Mouse (Mus musculus) heart, embryonic 12.5 days (tissue): Measurements from ENCODE around the gene Slc7a11. TPM values are rescaled to one million over a fixed set of nuclear protein-coding genes. Genes with fewer than 3 reads are reported as not detected.

Experiments used
- ATAC-seq: fragments of 200-750 bp; cut with Nextera tagmentation; 2 replicates; pipeline ENCODE4 v1.8.0; 2017; ENCODE audit warnings: moderate TSS enrichment, moderate library complexity; ENCODE audit not compliant: insufficient number of reproducible peaks, low FRiP score
- H3K27ac ChIP-seq: fragments of 300-500 bp; sonication (generic); 2 replicates; pipeline ENCODE4 v1.5.1; 2016; ENCODE audit warnings: mild to moderate bottlenecking, moderate library complexity; ENCODE audit not compliant: poor library complexity, severe bottlenecking
- H3K27me3 ChIP-seq: fragments of 300-500 bp; sonication (generic); replicated peaks from 2 replicates; pipeline ENCODE4 v1.6.1; 2016; ENCODE audit warnings: mild to moderate bottlenecking, moderate library complexity
- H3K36me3 ChIP-seq: fragments of 300-500 bp; sonication (generic); 2 replicates; pipeline ENCODE4 v1.6.1; 2016; ENCODE audit warnings: mild to moderate bottlenecking, moderate library complexity
- H3K4me1 ChIP-seq: fragments of 300-500 bp; sonication (generic); replicated peaks from 2 replicates; pipeline ENCODE4 v1.6.1; 2016; ENCODE audit warnings: mild to moderate bottlenecking
- H3K4me2 ChIP-seq: fragments of 300-500 bp; sonication (generic); 2 replicates; pipeline ENCODE4 v1.6.1; 2016; ENCODE audit warnings: mild to moderate bottlenecking, moderate library complexity
- H3K4me3 ChIP-seq: fragments of 300-500 bp; sonication (generic); 2 replicates; pipeline ENCODE4 v1.5.1; 2016; ENCODE audit warnings: mild to moderate bottlenecking
- H3K9ac ChIP-seq: fragments of 300-500 bp; sonication (generic); 2 replicates; pipeline ENCODE4 v1.6.1; 2016; ENCODE audit warnings: mild to moderate bottlenecking, moderate library complexity
- H3K9me3 ChIP-seq: fragments of 300-500 bp; sonication (generic); replicated peaks from 2 replicates; pipeline ENCODE4 v1.6.1; 2016; ENCODE audit warnings: mild to moderate bottlenecking, moderate library complexity
- WGBS: fragments of 180-500 bp; shearing (Covaris S2); methylation state at CpG from one replicate; pipeline ENCODE4 v1.1.7; 2016; 5-methylcytosine and 5-hydroxymethylcytosine counted together
- polyA plus RNA-seq: library from polyadenylated mRNA; unstranded; fragments of >200 nt; fragmentation: Nextera tagmentation; extraction: Ambion mirVana; gene quantifications from 2 replicates; pipeline ENCODE4 v1.2.1, GENCODE M21; 2016

Slc7a11 gene
- polyA plus RNA-seq, 1 experiment from 2014 or later, result 0.19 TPM

DNA sequence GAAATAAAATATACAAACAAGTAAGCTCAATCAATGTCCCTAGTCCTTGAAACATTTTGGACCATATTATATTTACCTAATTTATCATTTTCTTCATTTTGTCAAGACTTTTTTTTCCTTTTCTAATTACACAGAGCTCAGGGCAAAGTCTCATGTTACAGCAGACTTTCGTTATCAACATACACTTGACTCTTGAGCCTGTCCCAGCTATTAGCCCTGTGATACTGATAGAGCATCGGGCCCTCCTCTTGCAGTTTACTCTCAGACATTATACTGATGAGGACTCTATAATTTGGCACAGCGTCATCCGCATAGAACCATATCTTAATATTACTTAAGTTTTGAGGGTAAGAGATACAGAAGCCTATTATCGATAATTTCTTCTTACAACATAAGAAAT, 311.2 kb downstream of the Slc7a11 start:
- whole genome bisulfite sequencing, result 59% methylated on average over 5 of the region's 5 CpGs

DNA sequence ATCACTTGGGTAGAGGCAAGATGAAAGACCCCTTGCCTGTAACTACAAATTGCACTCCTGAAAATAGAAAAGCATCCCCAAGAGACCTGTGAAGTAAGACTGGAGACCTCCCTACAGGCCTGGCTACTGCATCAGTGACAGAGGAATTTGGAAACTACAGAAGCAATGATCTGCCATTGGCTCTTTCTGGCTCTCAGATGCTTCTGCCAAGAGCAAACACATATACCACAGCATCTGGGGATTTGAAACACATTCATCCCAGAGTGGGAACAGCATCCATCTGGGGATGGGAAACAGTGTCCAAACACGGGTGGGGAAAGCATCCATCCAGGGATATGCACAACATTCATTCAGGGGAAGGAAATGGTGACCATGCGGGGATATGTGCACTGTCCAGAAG, 313.1 kb downstream of the Slc7a11 start:
- no peaks in the 10 kb centered on the region for H3K4me1 ChIP-seq
- no peak for ATAC-seq
- WGBS, result 76% methylated on average over 2 of the region's 2 CpGs
- H3K4me3 ChIP-seq, result no peak overlapping the region
- no peaks in the 10 kb centered on the region for H3K9me3 ChIP-seq
- no peak overlapping the region for H3K4me2 ChIP-seq
- no peak overlapping the region for H3K27ac ChIP-seq
- H3K9ac ChIP-seq, result no peak overlapping the region
- no peaks in the 10 kb centered on the region for H3K27me3 ChIP-seq
- no peaks in the 10 kb centered on the region for H3K36me3 ChIP-seq

More for the DNA sequence above, 311.2 kb downstream of the Slc7a11 start:
- Histone ChIP-seq H3K4me2 (no peak overlapping the region), H3K4me3 (no peak overlapping the region), H3K27ac (no peak overlapping the region), H3K27me3 (no peaks in the 10 kb centered on the region), H3K36me3 (no peaks in the 10 kb centered on the region), H3K4me1 (no peaks in the 10 kb centered on the region), H3K9me3 (no peaks in the 10 kb centered on the region), H3K9ac (no peak overlapping the region)
- ATAC-seq, result no peak

DNA sequence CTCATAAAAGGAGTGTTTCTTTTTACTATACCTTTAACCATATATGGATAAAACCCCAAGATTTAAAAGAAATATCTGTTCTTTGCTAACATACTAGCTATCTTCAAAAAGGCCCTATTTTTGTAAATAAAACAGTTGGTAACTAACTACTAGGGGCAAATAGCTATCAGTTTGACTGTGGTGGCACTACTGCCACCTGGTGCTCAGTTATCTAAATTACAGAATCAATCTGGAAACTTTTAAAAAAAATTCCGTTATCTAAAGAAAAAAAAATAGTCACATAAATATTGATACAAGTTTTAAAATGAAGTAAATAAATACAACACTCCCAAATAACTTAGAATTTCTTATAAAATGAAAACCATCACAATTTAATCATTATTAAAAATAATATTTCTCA, 322.4 kb downstream of the Slc7a11 start:
- no peak overlapping the region for H3K4me3 ChIP-seq
- H3K27ac ChIP-seq, result no peak overlapping the region
- no peaks in the 10 kb centered on the region for H3K4me1 ChIP-seq
- H3K4me2 ChIP-seq, result no peak overlapping the region
- ATAC-seq, result no peak
- H3K9me3 ChIP-seq, result no peaks in the 10 kb centered on the region
- WGBS, result 59% methylated on average over 1 of the region's 1 CpGs
- H3K36me3 ChIP-seq, result no peaks in the 10 kb centered on the region
- no peak overlapping the region for H3K9ac ChIP-seq
- no peaks in the 10 kb centered on the region for H3K27me3 ChIP-seq

DNA sequence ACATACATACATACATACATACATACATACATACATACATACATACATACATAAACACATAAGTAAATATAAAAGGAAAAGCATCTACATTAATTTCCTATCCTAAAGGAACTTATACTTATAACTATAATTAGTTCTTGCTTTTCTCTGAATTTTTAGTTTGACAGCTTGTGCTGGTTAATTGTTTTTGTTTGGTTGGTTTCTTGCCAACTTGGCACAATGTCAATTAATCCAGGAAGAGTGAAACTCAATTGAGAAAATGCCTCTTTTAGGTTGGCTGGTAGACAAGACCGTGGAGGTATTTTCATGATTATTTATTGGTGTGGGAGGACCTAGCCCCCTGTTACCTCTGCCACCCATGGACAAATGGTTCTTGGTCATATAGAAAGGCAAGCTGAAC, 327.1 kb downstream of the Slc7a11 start:
- Histone ChIP-seq H3K36me3 (no peaks in the 10 kb centered on the region), H3K27me3 (no peaks in the 10 kb centered on the region), H3K9me3 (no peaks in the 10 kb centered on the region), H3K4me2 (no peak overlapping the region), H3K4me3 (no peak overlapping the region), H3K4me1 (no peaks in the 10 kb centered on the region), H3K9ac (no peak overlapping the region), H3K27ac (no peak overlapping the region)
- ATAC-seq, result no peak
- 76% methylated on average over 1 of the region's 1 CpGs for WGBS

DNA sequence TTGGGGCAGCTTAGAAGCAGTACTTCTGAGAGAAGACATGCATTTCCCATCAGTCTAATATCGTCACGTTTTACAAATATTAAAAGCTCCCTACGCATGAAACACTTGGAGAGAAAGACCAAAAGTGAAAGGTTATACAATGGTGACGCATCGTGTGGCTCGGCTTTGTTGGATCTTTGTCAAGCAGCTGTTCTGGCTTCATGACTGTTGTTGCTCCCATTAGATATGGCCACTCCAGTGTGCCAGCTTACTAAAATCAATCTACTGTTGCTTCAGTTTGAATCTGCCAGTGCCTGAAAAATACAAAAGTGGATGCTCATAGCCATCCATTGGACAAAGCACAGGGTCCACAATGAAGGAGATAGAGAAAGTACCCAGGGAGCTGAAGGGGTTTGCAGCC, 337.9 kb downstream of the Slc7a11 start:
- H3K36me3 ChIP-seq, result no peaks in the 10 kb centered on the region
- WGBS, result 88% methylated on average over 6 of the region's 6 CpGs
- ATAC-seq, result no peak
- H3K9me3 ChIP-seq, result no peaks in the 10 kb centered on the region
- H3K4me2 ChIP-seq, result no peak overlapping the region
- H3K9ac ChIP-seq, result no peak overlapping the region
- no peak overlapping the region for H3K27ac ChIP-seq
- H3K4me1 ChIP-seq, result no peaks in the 10 kb centered on the region
- no peak overlapping the region for H3K4me3 ChIP-seq
- H3K27me3 ChIP-seq, result no peaks in the 10 kb centered on the region

DNA sequence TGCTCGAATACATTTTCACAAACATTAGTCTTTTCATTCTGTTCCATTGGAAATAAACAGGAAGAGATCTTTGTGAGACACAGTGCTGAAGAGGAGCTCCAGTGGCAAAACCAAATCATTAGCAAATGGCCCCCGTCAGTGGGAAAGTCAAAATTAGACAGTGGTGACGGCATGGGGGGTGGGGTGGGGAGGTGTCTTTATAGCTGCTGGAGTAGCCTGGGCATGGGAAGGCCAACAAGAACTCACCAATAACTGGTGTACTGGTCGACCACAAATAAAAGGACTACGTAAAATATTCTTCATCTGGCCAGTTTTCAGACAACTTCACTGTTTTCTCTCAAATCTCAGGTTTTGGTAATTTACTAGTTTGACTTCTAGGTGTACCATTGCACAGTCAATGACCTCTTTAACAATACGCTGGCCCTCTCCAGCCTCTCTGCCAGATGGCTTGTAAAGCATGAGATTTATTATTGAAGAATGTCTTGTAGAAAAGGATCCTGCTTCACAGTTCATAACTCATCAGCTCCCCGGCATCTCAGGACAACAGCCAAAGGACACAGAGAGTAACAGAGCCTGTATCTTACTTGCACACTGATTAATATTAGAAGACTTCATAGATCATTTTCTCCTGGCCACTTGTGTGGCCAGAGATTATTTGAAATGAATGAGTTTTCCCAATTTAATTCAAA, 348.9 kb downstream of the Slc7a11 start:
- no peak overlapping the region for H3K4me3 ChIP-seq
- no peaks in the 10 kb centered on the region for H3K27me3 ChIP-seq
- no peaks in the 10 kb centered on the region for H3K9me3 ChIP-seq
- no peaks in the 10 kb centered on the region for H3K36me3 ChIP-seq
- H3K27ac ChIP-seq, result no peak overlapping the region
- 81% methylated on average over 7 of the region's 7 CpGs for WGBS
- ATAC-seq, result no peak
- no peaks in the 10 kb centered on the region for H3K4me1 ChIP-seq
- H3K4me2 ChIP-seq, result no peak overlapping the region
- H3K9ac ChIP-seq, result no peak overlapping the region

DNA sequence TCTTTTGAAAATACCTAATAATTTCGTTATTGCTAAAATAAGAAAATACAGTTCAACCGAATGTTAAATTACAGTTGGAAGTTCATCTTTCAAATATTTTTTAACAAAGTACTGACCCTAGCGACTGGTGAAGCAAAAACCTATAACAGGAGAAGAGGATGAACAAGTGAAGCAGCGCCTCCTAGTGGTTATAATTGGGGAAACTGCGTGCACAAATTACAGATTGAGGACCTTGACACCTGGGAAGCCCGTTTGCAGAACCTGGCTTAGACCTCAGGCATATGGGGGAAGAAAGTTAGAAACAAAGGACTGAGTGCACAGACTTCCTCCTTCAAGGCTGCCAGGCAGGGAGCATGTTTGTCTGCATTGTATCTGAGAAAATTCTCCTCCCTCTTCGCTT, 366.4 kb downstream of the Slc7a11 start:
- Histone ChIP-seq H3K36me3 (no peaks in the 10 kb centered on the region), H3K4me3 (no peak overlapping the region), H3K9me3 (no peaks in the 10 kb centered on the region), H3K27ac (no peak overlapping the region), H3K4me2 (no peak overlapping the region), H3K4me1 (no peaks in the 10 kb centered on the region), H3K9ac (no peak overlapping the region), H3K27me3 (no peaks in the 10 kb centered on the region)
- WGBS, result 19% methylated on average over 7 of the region's 7 CpGs
- ATAC-seq, result no peak

DNA sequence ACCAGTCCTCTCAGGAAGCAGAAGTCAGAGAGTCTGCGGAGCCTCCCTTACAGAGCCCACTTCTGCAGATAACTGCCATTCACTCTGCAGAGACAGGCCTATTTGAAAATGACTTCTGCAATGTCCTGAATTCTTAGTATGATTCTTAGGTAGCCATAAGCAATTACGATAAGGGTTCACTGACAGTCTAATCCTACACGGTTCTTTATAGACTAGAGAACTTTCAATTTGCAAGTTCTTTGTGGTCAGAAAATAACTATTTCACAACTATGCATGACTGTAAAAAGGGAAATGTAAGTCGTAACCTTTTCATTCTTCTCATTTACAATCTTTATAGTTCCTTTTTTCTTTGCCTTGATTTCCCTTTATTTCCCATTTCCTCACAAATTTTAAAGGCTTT, 380.0 kb downstream of the Slc7a11 start:
- Histone ChIP-seq H3K9ac (no peak overlapping the region), H3K9me3 (no peaks in the 10 kb centered on the region), H3K4me3 (no peak overlapping the region), H3K4me2 (no peak overlapping the region), H3K4me1 (no peaks in the 10 kb centered on the region), H3K27ac (no peak overlapping the region), H3K27me3 (no peaks in the 10 kb centered on the region), H3K36me3 (no peaks in the 10 kb centered on the region)
- 83% methylated on average over 4 of the region's 4 CpGs for WGBS
- ATAC-seq, result no peak

DNA sequence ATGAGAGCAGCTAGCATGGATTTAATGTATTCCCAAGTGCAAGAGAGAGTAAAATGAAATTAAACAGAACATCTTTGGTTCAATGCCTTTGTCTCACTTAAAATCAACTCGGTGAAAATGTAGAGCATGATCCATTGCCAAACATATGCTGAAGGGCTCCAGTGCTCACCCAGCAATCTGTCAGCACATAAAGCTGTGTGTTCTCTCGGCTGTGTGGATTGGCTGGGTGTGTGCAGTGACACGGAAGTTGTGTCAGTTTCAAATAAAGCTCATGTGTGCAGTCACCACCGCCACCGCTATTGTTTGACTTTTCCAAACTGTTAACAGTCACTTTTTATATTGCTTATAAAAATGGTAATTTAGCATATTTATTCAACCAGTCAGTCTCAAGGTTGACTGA, 398.7 kb downstream of the Slc7a11 start:
- no peaks in the 10 kb centered on the region for H3K9me3 ChIP-seq
- no peak overlapping the region for H3K4me3 ChIP-seq
- no peaks in the 10 kb centered on the region for H3K27me3 ChIP-seq
- no peaks in the 10 kb centered on the region for H3K36me3 ChIP-seq
- H3K4me2 ChIP-seq, result no peak overlapping the region
- H3K27ac ChIP-seq, result no peak overlapping the region
- ATAC-seq, result no peak
- WGBS, result 72% methylated on average over 5 of the region's 5 CpGs
- H3K4me1 ChIP-seq, result no peaks in the 10 kb centered on the region
- H3K9ac ChIP-seq, result no peak overlapping the region

DNA sequence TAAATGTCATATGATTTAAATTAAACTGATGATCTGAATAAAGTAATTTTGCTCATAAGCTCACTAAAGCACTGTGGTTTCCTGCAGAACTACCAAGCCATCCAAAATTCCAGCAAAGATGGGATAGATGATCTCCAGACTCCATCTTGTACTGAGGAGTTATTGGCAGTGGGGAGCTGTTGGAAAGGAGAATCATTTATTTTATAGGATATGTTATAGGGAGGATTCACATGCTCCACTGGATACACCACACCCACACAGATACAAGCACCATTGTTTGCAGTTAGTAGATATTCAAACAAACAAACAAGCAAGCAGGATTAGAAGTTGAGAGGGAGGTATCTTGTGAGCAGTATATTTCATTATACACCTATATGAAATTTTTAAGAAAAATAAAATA, 399.3 kb downstream of the Slc7a11 start:
- ATAC-seq, result no peak
- no peak overlapping the region for H3K4me2 ChIP-seq
- H3K4me3 ChIP-seq, result no peak overlapping the region

DNA sequence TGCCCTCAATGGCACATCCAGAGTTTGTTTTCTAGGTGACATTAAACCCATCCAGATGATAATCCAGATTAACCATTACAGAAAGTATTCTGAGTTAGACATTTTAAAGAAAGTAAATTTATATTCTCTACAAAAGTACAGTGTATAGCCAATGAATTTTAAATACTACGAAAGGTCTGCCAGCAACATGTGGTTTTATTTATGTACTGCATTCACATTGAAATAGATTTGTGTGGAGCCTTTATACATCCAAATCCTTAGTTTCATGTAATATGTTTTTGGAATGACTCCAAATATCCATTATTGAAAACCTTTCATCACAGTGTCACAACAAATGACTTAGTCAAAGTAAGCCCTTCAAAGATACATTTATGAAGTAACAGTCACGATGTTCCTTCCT, 402.3 kb downstream of the Slc7a11 start:
- Histone ChIP-seq H3K4me2 (no peak overlapping the region), H3K4me1 (no peaks in the 10 kb centered on the region), H3K27ac (no peak overlapping the region), H3K4me3 (no peak overlapping the region), H3K36me3 (no peaks in the 10 kb centered on the region), H3K9ac (no peak overlapping the region), H3K27me3 (no peaks in the 10 kb centered on the region), H3K9me3 (no peaks in the 10 kb centered on the region)
- WGBS, result 87% methylated on average over 2 of the region's 2 CpGs
- no peak for ATAC-seq

More for the DNA sequence above, 399.3 kb downstream of the Slc7a11 start:
- no peaks in the 10 kb centered on the region for H3K36me3 ChIP-seq
- H3K9ac ChIP-seq, result no peak overlapping the region
- no peak overlapping the region for H3K27ac ChIP-seq
- H3K27me3 ChIP-seq, result no peaks in the 10 kb centered on the region
- H3K9me3 ChIP-seq, result no peaks in the 10 kb centered on the region
- no peaks in the 10 kb centered on the region for H3K4me1 ChIP-seq

DNA sequence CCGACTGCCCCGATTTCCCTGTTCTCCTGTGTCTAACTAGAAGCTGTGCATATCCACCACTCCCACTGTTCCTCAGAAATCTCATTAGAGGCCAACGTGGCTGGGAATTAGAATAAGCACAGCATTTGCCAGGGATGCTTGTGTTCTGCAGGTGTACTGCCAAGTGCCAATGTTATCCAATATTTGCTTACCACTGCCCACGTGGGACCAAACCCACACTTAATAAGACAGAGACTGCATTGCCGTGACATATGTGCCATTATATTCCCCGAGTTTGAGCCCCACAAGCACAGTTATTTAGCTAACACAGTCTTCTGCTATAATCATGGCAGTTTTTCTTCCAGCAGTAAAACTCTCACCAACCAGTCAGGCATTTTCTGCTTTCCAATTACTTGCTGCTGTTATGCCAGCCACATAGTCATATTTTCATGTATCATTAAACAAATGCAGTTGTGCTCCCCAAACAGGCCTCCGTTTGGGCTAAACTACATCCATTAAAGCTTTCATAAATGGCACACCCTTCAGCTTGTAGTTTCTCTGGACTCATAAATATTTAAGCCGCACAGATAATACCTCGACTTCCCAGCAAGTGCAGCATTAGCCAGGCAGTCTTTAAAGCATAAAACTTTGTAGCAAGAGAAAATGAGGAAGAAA, 407.4 kb downstream of the Slc7a11 start:
- Histone ChIP-seq H3K4me2 (no peak overlapping the region), H3K9me3 (no peaks in the 10 kb centered on the region), H3K27ac (no peak overlapping the region), H3K4me3 (no peak overlapping the region), H3K4me1 (no peaks in the 10 kb centered on the region), H3K9ac (no peak overlapping the region), H3K36me3 (no peaks in the 10 kb centered on the region), H3K27me3 (no peaks in the 10 kb centered on the region)
- no peak for ATAC-seq
- 75% methylated on average over 9 of the region's 9 CpGs for WGBS
